Mouse (Mus musculus) c-Kit-positive CD71-positive TER-119-positive erythroid progenitor cells, embryonic 14.5 days (primary cell): ENCODE measurements around the gene Bcam.

Source experiments
- DNase-seq: peaks from one replicate; pipeline ENCODE4 v3.0.0-alpha.2; 2013; ENCODE audit warnings: low spot score

Gene Bcam

DNA sequence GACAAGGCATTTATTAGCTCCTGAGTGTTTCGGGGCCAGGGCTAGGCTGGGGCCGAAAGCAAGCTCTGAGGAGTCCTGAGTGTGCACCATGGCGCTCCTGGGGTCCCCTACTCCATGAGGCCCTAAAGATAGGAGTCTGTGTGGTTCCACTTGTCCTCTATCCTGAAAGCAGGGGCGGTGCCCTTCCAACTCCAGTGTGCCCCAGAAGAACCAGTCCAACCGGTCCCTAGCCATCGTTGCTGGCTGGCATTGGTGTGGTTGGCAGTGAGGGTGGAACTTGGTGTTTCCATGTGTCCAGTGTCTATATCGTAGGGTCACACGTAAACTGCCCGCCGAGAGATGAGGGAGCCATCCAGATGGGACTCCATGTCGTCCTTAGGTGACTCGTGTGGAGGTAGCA, 46.6 kb downstream of the Bcam start:
- no peak for DNase-seq

DNA sequence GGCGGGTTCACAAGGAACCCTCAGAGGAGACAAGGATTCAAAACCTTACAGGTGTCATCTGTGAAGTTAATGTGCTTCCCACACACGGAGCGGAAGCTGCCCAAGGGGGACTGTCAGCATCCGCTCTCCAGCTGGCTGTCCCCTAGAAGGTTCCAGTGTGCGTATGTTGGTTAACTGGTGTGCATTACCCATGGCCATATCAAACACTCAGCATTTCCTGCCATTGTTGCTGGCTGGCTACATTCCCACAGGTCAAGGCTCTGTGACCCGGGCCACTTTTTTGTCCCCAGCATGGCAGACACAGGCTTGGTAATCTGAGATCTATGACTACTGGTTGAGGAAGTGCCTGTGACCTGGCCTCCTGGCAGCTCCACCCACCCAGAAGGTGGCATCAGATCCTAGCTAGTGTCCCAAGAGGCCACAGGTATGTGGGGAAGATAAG, 48.0 kb downstream of the Bcam start:
- DNase-seq, result no peak

DNA sequence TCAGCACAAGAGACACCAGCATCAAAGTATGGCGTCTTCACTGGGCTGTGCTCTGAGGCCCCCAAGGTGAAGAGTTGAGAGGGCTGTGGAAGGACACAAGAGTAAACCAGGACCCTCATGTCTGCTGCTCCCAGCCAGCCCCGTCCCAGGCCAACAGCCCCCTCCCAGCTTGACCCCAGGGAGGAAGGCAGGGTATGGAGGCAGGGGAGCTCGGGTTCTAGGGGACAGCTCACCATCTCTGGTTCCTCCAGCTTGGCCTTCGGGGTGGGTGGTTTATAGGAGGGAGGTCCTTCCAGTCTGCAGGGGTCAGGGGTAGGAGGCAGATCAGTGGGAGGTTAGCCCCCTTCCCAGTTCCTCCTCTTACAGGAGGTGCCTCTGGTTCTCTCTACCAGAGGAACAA, 51.6 kb downstream of the Bcam start:
- DNase-seq, result no peak

DNA sequence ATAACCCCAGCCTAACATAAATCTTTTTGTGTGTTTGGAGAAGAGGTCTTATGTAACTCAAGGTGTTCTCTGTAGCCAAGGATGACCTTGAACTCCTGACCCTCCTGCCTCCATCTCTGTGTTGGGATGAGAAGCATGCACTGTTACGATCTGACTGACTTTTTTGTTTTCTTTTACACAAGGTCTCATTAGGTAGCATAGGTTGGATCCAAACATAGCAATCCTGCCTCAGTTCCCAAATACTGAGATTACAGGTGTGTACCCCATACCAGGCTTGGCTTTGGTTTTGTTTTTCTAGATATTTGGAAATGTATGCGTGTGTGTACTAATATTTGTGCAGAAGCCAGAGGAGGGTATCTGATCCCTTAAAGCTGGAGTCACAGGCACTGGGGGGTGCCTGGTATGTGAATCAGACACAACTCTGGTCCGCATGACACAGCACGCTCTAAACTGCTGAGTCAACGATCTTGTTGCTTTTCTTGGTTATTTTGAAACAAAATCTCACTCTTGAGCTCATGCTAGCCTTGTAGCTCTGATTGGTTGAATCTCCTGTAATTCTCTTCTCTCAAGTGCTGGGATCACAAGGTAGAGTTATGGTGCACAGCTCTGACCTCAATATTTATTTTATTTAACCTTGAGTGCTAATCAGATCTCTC, 52.4 kb downstream of the Bcam start:
- DNase-seq, result no peak

DNA sequence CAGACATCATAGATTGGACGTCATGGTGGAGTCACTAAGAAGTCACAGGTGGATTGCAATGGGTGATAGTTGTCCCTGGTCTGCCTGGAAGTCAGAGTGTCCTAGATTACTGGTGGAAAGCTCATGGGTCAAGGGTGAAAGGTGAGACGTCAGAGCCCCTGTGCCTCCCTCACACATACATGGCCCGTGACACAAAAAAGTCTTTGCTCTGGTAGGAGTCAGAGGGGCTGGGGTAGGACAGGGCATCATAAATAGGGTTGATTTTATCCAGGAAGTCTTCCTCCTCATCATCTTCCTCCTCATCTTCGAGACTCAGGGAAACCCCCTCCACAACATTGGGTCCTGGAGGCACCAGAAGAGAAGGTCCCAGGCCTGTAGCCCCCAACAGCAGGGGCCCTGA, 53.5 kb downstream of the Bcam start:
- DNase-seq, result no peak

DNA sequence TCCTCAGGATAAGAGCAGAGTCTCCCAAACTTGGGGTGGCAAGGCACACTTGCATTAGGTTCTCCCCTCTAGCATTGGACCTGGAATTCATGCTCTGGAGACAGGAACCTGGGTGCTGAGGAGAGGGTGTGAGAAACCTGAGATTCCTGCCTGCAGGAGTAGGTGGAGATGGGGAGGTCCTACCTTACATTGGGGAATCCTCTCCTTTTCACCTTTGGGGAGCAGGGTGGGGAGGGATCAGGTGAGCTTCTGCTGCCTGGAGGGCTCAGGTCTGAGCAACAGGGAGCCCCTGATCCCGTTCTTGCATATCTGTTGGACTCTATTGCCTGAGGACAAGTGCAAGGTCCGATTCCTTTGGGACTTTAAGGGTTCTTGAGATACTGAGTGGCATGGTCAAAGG, 54.0 kb downstream of the Bcam start:
- DNase-seq, result no peak

DNA sequence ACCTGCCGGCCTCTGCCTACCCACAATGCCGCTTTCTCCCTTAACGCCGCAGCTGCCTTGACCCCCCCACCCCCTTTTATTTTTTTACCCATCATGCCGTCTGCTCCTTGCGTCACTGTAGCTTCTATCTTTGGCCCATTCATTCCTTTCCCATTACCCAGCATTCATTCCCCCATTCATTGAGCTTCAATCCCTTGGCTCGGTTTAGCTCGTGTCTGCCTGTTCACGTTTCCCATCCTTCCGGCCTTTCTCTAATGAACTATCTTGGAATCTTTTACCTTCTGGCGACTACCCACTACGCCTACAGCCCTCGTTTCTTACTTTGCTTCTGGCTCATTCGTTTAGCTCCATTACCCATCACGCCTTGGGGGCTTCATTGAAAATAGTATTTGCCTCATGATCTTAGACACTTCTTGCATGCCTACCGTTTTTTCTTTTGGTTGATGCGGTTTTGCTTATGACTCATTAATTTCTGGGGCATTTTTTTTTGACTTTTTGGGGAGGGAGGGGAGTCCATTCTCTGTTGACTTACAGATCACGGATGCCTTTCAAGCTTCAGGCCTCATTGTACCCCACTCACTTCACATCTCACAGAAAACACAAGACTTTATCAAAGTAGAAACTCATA, 54.6 kb downstream of the Bcam start:
- DNase-seq, result no peak

DNA sequence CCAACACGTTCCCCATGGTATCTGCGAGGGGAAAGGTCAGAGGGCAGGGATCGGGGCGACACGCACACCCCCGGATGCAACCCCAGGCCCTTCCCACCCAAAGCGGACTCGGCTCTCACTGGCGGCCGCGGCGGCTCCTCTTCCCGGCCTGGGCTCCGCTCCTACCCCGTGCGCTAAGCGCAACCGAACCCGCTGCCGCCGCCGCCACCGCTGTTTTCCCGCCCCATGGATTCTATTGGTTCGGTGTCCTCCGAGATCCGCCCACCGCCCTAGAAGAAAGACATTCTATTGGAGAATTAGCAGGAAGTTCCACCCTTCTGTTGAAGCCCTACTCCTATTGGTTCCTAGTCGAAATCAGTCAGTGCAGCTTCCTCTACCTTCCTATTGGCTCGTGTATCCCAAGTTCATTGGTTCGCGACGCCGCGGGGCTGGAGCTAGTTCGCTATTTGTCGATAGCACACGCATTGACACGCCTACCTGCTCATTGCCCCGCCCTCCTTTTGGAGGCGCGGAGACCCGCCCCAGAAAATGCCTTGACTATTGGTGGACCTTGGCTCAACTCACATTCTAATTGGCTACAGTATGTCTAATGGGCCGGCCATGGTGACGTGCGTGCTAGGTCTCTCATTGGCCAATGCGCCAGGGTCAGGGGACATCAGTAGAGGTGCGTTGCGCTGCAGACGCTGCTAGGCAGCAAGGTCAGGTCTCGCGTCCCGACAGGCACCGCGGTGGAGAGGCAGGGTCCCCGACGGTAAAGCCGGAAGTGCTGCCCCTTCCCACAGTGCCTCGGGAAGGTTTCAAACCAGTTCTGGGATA, 55.4 kb downstream of the Bcam start, which contains the start of gene Tomm40:
Gene Tomm40 (minus strand): TSS at position 200 of the 816 bp plus-strand sequence.
- peak; percentile 100 for DNase-seq

DNA sequence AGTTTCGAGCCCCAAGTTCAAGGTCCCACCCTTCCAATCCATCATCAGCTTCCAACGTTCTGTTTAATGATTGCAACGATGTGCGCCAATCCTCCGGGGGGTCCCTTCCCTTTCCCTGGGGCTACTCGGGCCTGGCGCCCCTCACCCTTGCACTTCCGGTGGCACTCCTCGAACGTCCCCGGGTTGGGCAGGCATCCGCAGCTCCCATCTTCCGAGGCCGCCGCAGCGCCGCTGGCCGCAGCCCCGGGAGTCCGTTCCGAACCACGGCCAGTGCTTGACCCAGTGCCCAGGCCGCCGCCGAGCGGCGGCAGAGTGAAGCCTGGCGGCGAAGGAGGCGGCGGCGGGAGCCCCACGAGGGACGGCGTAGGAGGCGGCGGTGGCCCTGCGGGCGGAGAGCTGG, 56.0 kb downstream of the Bcam start:
- DNase-seq, result no peak

DNA sequence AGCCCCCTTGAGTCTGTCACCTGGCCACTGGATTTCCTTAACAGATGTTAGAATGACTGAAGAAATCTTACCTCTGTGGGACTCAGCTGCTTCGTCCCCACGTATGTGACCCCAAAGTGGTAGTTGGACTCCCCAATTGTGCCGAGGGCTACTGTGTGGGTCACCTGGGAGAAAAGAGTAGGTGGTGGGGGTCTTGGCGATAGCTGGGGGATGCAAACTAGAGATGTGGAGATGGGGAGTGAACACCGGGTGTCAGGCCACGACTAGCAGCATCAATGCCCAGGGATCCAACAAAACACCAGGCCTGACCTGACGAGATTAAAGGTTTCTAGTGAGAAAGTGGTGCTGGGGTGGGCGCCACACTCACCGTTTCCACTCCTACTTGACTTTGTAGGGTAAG, 57.2 kb downstream of the Bcam start:
- DNase-seq, result no peak

DNA sequence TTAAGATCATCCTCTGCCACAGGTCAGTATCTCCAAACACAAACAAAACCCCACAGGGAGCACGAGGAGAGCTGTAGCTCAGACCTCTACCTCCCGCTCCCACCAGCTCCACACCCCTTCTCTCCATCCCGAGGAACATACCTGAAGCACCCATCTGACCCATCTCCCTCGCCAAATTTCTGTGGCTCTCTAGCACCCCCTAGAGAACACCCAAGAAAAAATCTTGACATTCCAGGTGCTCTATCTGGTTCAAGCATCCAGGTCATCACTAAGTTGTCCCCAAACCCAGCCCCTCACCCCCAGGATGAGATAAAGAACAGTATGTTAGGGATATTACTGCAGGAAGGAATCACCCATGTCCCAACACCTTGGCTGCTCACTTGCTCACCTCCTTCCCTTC, 57.6 kb downstream of the Bcam start:
- peak; percentile 44 for DNase-seq

DNA sequence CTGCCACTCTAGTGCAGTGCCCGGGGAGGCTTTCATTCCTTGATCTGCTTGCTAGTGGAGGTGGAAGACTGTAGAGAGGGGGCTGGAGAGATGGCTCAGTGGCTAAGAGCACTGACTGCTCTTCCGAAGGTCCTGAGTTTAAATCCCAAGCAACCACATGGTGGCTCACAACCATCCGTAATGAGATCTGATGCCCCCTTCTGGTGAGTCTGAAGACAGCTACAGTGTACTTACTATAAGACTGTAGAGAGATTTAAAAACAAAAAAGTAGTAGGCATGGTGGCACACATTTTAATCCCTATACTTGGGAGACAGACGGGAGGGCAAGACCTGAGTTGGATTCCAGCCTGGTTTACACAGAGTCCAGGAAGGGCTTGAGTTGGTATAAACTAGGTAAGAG, 58.4 kb downstream of the Bcam start:
- no peak for DNase-seq

DNA sequence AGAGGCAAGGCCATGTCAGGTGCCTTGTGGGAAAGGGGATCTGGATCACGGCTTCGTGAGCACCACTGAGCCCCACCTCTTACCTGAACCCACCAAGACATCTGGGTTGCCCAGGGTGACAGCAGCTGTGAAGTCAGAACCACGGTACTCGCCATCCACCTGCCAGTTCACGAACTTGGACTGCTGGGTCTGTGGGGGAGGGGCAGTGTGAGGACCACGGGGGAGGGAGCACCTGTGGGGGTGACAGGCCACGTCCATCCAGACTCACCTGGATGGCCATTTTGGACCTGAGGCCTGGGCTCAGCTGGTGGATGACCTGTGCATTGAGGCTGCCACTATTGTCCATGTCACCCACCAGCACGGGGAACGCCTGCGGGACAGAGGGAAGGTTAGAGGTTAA, 60.2 kb downstream of the Bcam start:
- DNase-seq, result no peak
